Mouse (Mus musculus) hindbrain, embryonic 15.5 days (tissue): Measurements from ENCODE around the gene Igf1r. TPM values are rescaled to one million over a fixed set of nuclear protein-coding genes. Genes with fewer than 3 reads are reported as not detected.

Source experiments
- ATAC-seq: fragments of 200-750 bp; cut with Nextera tagmentation; 2 replicates; pipeline ENCODE4 v1.8.0; 2017; ENCODE audit warnings: low read depth, moderate number of reproducible peaks, moderate TSS enrichment; ENCODE audit not compliant: low FRiP score
- H3K27ac ChIP-seq: fragments of 300-500 bp; sonication (generic); replicated peaks from 2 replicates; pipeline ENCODE4 v1.5.1; 2015; ENCODE audit warnings: mild to moderate bottlenecking, inconsistent platforms
- H3K27me3 ChIP-seq: fragments of 300-500 bp; sonication (generic); 2 replicates; pipeline ENCODE4 v1.6.1; 2015; ENCODE audit warnings: control low read depth, inconsistent platforms
- H3K36me3 ChIP-seq: fragments of 300-500 bp; sonication (generic); 2 replicates; pipeline ENCODE4 v1.6.1; 2015; ENCODE audit warnings: control low read depth, inconsistent platforms
- H3K4me1 ChIP-seq: fragments of 300-500 bp; sonication (generic); replicated peaks from 2 replicates; pipeline ENCODE4 v1.6.1; 2015; ENCODE audit warnings: control low read depth, inconsistent platforms
- H3K4me2 ChIP-seq: fragments of 300-500 bp; sonication (generic); 2 replicates; pipeline ENCODE4 v1.6.1; 2015; ENCODE audit warnings: moderate library complexity, mild to moderate bottlenecking, inconsistent platforms
- H3K4me3 ChIP-seq: fragments of 300-500 bp; sonication (generic); 2 replicates; pipeline ENCODE4 v1.5.1; 2015; ENCODE audit warnings: mild to moderate bottlenecking, inconsistent platforms
- H3K9ac ChIP-seq: fragments of 300-500 bp; sonication (generic); 2 replicates; pipeline ENCODE4 v1.6.1; 2015; ENCODE audit warnings: inconsistent platforms
- H3K9me3 ChIP-seq: fragments of 300-500 bp; sonication (generic); 2 replicates; pipeline ENCODE4 v1.6.1; 2016; ENCODE audit warnings: control low read depth, inconsistent platforms
- WGBS: fragments of 180-500 bp; shearing (Covaris S2); methylation state at CpG from one replicate; pipeline ENCODE4 v1.1.7; 2015; 5-methylcytosine and 5-hydroxymethylcytosine counted together
- polyA plus RNA-seq: library from polyadenylated mRNA; unstranded; fragments of >200 nt; fragmentation: Nextera tagmentation; extraction: Ambion mirVana; gene quantifications from 2 replicates; pipeline ENCODE4 v1.2.1, GENCODE M21; 2015

Igf1r gene
- polyA plus RNA-seq, 1 experiment from 2014 or later = 22.8 TPM

- peaks cover 21% of the 10 kb centered on the region for H3K4me1 ChIP-seq
- 77% methylated on average over 10 of the region's 10 CpGs for WGBS
- no peak overlapping the region for H3K9ac ChIP-seq
- H3K27me3 ChIP-seq = no peaks in the 10 kb centered on the region
- no peak for ATAC-seq
- no peaks in the 10 kb centered on the region for H3K9me3 ChIP-seq
- no peak overlapping the region for H3K4me2 ChIP-seq
- no peaks in the 10 kb centered on the region for H3K36me3 ChIP-seq
- no peak overlapping the region for H3K4me3 ChIP-seq
- H3K27ac ChIP-seq = no peak overlapping the region
Observed at GRCm38 (mm10) chr7:68136056-68136455, 183.4 kb downstream of the Igf1r start.

DNA sequence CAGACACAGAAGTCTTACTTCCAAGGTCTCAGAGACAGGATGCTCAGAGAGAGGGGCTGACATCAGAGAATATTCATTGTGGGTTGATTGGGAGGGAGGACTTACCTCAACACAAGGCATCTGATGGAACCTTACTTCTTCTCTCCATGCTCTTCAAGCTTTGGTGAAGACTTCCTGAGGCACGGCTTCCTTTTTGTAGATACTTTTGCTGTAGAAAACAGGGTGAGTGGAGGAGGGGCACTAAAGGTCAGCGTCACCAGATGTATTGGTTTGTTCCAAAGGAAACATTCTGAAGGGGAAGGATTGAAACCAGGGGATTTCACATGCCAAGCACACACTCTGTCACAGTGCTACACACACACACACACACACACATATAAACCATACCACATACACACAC, 186.8 kb downstream of the Igf1r start:
- Histone ChIP-seq H3K4me3 (no peak overlapping the region), H3K27me3 (no peaks in the 10 kb centered on the region), H3K9me3 (no peaks in the 10 kb centered on the region), H3K4me2 (no peak overlapping the region), H3K4me1 (no peaks in the 10 kb centered on the region), H3K36me3 (no peaks in the 10 kb centered on the region), H3K9ac (no peak overlapping the region), H3K27ac (no peak overlapping the region)
- 67% methylated on average over 2 of the region's 2 CpGs for WGBS
- ATAC-seq = no peak

DNA sequence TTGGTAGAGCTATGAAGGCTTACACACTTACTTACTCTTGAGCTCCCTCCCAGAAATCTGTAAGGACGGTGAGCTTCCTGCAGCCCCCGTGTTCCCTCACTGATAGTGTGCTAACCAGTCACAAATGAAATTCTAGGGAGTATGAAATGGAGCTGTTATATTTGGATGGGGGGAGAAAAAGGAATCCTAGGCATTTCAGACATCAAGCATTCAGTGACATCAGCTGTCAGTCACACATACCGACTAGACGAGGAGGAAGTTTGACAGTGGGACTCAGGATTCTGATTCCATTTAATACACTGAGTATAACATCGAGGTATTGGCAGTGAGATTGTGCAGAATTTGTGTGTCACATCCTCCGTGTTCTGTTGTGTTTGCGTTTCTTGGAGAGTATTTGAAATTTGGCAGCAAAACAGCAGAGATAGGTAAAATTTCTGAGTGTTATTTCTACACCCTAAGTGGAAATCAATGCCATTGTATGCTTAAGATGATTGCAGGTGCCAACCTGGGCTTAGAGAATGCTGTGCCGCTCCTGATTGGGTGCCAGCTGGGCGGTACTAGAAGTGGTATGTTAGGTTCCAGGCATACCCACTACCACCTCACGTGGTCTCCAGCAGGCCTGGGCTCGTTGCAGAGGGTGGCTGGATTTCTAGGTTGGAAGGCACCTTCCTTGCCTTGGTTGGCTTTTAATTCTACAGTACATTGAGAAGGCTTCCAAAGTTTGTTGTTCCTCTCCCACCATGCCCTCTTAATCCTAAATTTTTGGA, 187.6 kb downstream of the Igf1r start:
- Histone ChIP-seq H3K4me2 (no peak overlapping the region), H3K9ac (no peak overlapping the region), H3K27ac (no peak overlapping the region), H3K27me3 (no peaks in the 10 kb centered on the region), H3K36me3 (no peaks in the 10 kb centered on the region), H3K9me3 (no peaks in the 10 kb centered on the region), H3K4me3 (no peak overlapping the region), H3K4me1 (no peaks in the 10 kb centered on the region; the same call in 1 of the 2 replicates)
- 87% methylated on average over 11 of the region's 11 CpGs for WGBS
- ATAC-seq = no peak

DNA sequence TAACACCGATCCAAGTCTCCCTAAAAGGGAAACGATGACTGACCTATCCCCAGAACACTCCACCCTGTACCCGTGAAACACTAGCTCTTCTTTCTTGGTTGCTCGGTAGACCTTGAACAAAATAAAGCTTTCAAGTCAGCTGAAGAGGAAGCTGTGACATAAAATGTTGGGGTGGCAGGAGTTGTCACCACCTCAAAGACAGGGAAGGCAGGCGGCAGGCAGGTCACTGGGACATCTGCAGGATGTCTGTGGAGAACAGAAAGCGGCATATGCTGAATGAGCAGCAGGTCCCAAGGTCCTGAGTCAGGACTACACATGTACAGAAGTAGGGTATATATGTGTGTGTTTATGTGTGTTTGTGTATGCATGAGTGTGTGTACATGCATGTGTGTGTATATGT, 191.6 kb downstream of the Igf1r start:
- no peak overlapping the region for H3K27ac ChIP-seq
- 71% methylated on average over 6 of the region's 6 CpGs for WGBS
- H3K9ac ChIP-seq = no peak overlapping the region
- ATAC-seq = no peak
- H3K4me2 ChIP-seq = no peak overlapping the region
- H3K36me3 ChIP-seq = no peaks in the 10 kb centered on the region
- H3K4me3 ChIP-seq = no peak overlapping the region
- no peaks in the 10 kb centered on the region for H3K27me3 ChIP-seq
- no peaks in the 10 kb centered on the region for H3K9me3 ChIP-seq
- H3K4me1 ChIP-seq = peaks cover 24% of the 10 kb centered on the region

DNA sequence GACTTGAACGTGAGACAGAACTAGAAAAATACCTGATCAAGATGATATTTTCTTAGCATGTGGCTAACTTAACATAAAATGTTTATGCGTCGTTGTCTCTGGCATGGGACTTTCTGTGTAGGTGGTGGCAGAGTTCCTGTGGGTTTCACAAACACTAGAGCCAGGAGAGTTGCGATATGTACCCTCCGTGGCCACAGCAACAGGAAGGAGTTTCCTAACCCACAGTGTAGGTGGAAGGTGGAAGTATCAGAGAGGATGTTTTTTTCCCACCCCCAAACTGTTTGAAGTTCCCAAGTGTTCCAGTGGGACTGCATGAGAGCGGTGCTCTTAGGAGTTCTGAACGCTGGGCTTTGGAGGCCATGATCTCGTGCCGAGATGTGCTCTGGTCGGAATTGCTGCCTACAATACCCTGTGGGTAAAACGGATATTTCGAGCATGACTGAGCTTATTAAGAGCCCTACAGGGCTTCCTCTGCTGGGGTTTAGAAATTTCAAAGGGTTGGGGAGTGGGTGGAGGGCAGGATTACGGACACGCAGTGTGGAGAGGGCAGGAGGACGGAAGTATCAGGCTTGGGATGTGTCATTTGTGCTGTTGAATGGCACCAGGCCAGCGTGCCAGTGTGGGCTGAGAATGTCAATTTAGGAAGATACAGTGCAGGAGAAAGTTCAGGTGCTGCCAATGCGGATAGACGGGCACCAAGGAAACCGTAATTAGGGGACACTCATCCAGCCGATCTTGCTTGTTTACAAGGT, 195.8 kb downstream of the Igf1r start:
- Histone ChIP-seq H3K27ac (0 out of 2 replicates have a peak overlapping the region, but pooled peaks have one; percentile 8), H3K27me3 (no peaks in the 10 kb centered on the region), H3K4me3 (no peak overlapping the region), H3K9me3 (no peaks in the 10 kb centered on the region), H3K9ac (no peak overlapping the region), H3K4me1 (peaks cover 25% of the 10 kb centered on the region), H3K36me3 (no peaks in the 10 kb centered on the region), H3K4me2 (0 out of 2 replicates have a peak overlapping the region, but pooled peaks have one; percentile 16)
- no peak; the same call in 1 of the 2 replicates for ATAC-seq
- 36% methylated on average over 20 of the region's 20 CpGs for WGBS

- WGBS = 69% methylated on average over 5 of the region's 5 CpGs
- ATAC-seq = no peak
- H3K4me3 ChIP-seq = no peak overlapping the region
- H3K4me1 ChIP-seq = peaks cover 45% of the 10 kb centered on the region
- H3K36me3 ChIP-seq = no peaks in the 10 kb centered on the region
- no peak overlapping the region for H3K9ac ChIP-seq
- H3K4me2 ChIP-seq = no peak overlapping the region
- no peaks in the 10 kb centered on the region for H3K9me3 ChIP-seq
- no peaks in the 10 kb centered on the region for H3K27me3 ChIP-seq
- no peak overlapping the region for H3K27ac ChIP-seq
Observed at GRCm38 (mm10) chr7:68151892-68152291, 199.3 kb downstream of the Igf1r start.

GRCm38 (mm10) chr7:68152458-68152857, 199.8 kb downstream of the Igf1r start:
- 95% methylated on average over 8 of the region's 8 CpGs for WGBS
- Histone ChIP-seq H3K27ac (no peak overlapping the region), H3K27me3 (no peaks in the 10 kb centered on the region), H3K4me3 (no peak overlapping the region), H3K9me3 (no peaks in the 10 kb centered on the region), H3K36me3 (no peaks in the 10 kb centered on the region), H3K4me1 (peaks cover 48% of the 10 kb centered on the region), H3K9ac (no peak overlapping the region), H3K4me2 (no peak overlapping the region)
- ATAC-seq = no peak

- Histone ChIP-seq H3K36me3 (no peaks in the 10 kb centered on the region), H3K27ac (no peak overlapping the region), H3K9me3 (no peaks in the 10 kb centered on the region), H3K4me3 (no peak overlapping the region), H3K9ac (no peak overlapping the region), H3K4me2 (no peak overlapping the region), H3K27me3 (no peaks in the 10 kb centered on the region), H3K4me1 (peaks cover 40% of the 10 kb centered on the region)
- 76% methylated on average over 8 of the region's 8 CpGs for WGBS
- no peak for ATAC-seq
Observed at GRCm38 (mm10) chr7:68153269-68153668, 200.6 kb downstream of the Igf1r start.

DNA sequence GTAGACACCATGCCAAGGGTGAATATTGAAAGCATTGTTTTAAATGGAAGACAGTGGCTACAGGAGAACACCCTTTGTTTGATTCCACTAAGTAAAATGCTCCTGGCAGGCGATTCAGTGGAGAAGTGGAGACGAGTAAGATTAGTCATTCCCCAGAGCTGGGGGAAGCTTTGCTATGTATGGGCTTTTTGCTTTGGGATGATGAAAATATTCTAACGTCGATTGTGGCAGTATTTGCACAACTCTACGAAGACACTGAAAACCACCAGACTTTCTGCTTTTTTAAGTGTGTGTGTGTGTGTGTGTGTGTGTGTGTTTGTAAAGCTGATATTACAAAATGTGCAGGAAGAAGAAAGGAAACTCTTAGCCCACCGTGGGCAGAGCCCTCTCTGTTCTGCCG, 202.0 kb downstream of the Igf1r start:
- WGBS = 32% methylated on average over 7 of the region's 7 CpGs
- peak overlapping the region; percentile 25; the same call in 1 of the 2 replicates for H3K27ac ChIP-seq
- no peak overlapping the region for H3K9ac ChIP-seq
- peaks cover 29% of the 10 kb centered on the region for H3K4me1 ChIP-seq
- H3K4me3 ChIP-seq = no peak overlapping the region
- no peaks in the 10 kb centered on the region for H3K36me3 ChIP-seq
- no peaks in the 10 kb centered on the region for H3K9me3 ChIP-seq
- no peak overlapping the region for H3K4me2 ChIP-seq
- H3K27me3 ChIP-seq = no peaks in the 10 kb centered on the region
- no peak for ATAC-seq

DNA sequence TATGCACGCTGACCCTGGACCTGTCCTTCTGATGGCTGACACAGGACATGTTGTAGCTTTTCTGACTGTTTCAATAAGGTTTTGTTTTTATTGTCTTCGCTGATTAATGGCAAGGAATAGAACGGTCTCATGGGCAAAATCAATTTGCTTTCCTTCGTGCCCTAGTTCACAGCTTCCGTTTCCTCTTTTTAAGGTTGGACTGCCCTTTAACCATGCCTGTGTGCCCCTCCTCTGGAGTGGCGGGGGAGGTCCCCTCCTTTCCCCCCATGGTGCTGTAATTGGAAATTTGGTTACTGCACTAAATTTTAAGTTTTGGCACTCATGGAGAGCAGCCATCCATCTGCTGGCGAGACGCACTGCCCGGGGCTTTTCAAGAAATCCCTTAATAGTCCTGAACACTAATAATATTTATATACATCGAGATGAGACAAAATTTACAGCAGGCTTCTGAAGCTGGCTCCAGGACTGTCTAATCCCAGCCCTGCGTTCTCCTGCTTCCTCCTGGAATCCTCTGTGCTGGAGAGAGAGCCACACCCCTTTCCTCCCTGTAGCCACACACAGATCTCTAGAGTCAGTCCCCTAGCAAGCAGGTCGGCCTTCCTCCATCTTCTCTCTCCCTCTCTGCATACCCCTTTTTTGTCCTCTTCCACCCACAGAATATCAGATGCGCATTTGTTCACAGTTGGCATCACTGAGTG, 207.6 kb downstream of the Igf1r start:
- H3K9ac ChIP-seq = no peak overlapping the region
- H3K4me2 ChIP-seq = no peak overlapping the region
- no peaks in the 10 kb centered on the region for H3K27me3 ChIP-seq
- H3K4me3 ChIP-seq = no peak overlapping the region
- no peaks in the 10 kb centered on the region for H3K9me3 ChIP-seq
- WGBS = 31% methylated on average over 13 of the region's 13 CpGs
- no peak for ATAC-seq
- H3K4me1 ChIP-seq = peaks cover 24% of the 10 kb centered on the region
- no peak overlapping the region for H3K27ac ChIP-seq
- no peaks in the 10 kb centered on the region for H3K36me3 ChIP-seq

- Histone ChIP-seq H3K4me2 (no peak overlapping the region), H3K27ac (no peak overlapping the region), H3K9ac (no peak overlapping the region), H3K9me3 (no peaks in the 10 kb centered on the region), H3K36me3 (0 out of 2 replicates have a peak, but pooled peaks cover 6% of the 10 kb centered on the region), H3K4me1 (peaks cover 9% of the 10 kb centered on the region), H3K27me3 (no peaks in the 10 kb centered on the region), H3K4me3 (no peak overlapping the region)
- WGBS = 82% methylated on average over 3 of the region's 3 CpGs
- ATAC-seq = no peak
Observed at GRCm38 (mm10) chr7:68164074-68164473, 211.4 kb downstream of the Igf1r start.

DNA sequence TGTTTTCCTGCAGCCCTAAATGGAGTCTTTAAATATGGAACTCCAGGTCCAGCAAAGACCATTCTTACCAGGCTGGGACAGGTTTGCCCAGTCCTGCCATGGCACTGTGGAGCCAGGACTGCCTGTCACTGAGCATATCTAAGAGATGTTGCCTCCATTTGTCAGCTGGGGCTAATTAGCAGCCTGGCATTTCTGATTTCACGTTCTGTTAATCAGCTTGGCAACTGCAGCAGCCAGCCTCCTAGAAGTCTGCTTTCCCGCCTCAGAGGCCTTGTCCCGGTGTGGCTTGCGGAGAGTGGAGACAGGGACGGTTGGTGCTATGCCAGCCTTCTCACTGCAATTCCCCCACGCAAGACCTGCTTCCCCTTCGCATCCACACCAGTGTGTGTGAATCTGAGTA, 220.1 kb downstream of the Igf1r start:
- no peaks in the 10 kb centered on the region for H3K9me3 ChIP-seq
- H3K27me3 ChIP-seq = no peaks in the 10 kb centered on the region
- ATAC-seq = no peak
- no peak overlapping the region for H3K4me2 ChIP-seq
- no peak overlapping the region for H3K9ac ChIP-seq
- peaks cover 8% of the 10 kb centered on the region for H3K4me1 ChIP-seq
- 53% methylated on average over 7 of the region's 7 CpGs for WGBS
- peaks cover 11% of the 10 kb centered on the region; the same call in 1 of the 2 replicates for H3K36me3 ChIP-seq
- H3K27ac ChIP-seq = no peak overlapping the region
- H3K4me3 ChIP-seq = no peak overlapping the region
